Mouse (Mus musculus) thymus, postnatal 4 days (tissue): ENCODE measurements around the gene Prmt8.

ENCODE experiments used
- DNase-seq: peaks from one replicate; pipeline ENCODE4 v3.0.0; 2021

The Prmt8 gene

GRCm38 (mm10) chr6:127735130-127735981 lies 33.9 kb downstream of the Prmt8 start:
- DNase-seq = no peak

DNA sequence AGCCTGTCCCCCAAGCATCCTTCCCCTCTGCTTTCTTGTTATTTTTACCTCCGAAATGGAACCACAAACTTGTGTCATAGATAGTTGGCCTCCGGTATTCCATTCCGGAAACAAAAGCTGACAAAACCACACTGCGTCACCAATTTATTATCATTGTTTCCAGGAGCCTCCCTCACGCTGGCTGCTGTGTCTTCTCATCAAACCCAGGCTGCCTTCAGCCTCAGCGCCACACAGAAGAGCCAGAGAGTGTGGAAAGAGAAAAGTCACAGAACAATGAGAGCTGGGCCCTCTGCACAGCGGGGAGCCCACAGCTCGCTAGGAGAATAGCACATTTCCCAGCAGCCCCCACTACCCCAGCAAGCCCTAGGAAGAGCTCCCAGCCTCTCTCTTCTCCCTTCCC lies 46.1 kb downstream of the Prmt8 start:
- no peak for DNase-seq

DNA sequence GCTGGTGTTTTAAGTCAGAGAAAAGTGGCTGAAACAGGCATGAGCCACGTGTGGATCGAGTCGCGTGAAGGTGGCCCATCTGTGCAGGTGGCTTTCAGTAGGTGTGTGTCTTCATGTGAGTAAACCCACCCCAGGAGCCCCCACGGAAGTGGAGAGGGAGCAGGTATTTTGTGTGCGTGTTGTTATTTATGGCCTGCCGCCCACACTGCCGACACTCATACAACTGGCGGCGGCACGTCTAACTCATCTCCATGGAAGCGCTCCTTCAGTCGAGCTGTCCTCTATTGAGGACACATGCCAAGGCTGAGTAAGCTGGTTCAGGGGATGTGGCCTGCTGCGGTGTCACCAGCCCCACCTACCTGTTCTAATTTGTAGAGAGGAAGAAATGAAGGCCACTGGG lies 49.4 kb downstream of the Prmt8 start:
- no peak for DNase-seq

GRCm38 (mm10) chr6:127717239-127718137 lies 51.8 kb downstream of the Prmt8 start:
- DNase-seq = no peak

DNA sequence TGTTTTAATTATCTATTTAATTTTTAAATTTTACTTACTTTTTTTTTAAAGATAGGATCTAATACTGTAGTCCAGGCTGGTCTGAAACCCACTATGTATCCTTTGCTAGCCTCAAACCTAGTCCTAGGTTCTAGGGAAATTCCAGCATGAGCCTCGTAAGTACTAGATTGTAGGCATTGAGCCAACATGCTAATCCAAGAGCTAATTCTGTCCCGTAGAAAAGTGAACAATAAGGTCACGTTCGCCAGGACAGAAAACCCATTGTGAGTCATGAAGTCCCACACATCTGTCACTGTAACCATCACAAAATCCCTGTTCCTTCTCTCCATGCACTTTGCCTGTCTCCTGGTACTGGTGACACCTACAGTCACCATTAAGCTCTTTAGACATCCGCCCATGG lies 53.8 kb downstream of the Prmt8 start:
- DNase-seq = no peak

DNA sequence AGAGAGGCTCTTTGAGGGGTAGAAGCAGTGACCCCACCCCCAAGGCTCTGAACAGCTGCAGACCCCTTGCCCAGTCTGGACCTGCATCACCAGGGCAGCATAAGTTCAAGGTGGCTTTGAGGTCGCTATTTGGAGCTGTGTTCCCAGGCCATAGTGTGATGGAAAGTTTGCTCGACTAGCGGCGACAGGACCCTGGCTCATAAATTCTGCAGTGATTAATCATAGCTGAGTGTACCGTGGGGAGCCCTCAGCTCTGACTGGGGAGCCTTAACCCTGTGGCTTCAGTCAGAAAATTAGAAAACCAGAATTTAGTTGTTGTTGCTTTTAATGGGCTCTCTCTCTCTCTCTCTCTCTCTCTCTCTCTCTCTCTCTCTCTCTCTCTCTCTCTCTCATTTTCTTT lies 54.4 kb downstream of the Prmt8 start:
- DNase-seq = no peak

DNA sequence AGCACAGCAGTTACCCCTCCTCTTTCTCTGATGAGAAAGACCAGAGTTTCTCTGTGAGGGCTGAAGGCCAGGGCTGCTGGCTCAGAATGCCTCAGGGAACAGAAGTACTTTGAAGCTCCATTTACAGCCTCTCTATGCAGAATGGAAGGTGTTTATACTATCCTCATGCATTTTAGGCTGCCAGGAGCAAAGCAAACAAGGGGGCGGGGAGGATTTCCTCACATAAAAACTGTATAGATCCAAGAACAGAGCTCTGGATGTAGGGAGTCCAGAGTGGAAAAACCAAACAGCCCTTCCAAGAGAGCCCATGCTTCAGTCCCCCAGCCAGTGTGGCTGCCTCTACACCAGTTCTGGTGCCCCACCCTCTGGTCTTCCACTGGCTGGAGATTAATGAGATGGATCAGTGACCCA lies 61.0 kb downstream of the Prmt8 start:
- DNase-seq = no peak

DNA sequence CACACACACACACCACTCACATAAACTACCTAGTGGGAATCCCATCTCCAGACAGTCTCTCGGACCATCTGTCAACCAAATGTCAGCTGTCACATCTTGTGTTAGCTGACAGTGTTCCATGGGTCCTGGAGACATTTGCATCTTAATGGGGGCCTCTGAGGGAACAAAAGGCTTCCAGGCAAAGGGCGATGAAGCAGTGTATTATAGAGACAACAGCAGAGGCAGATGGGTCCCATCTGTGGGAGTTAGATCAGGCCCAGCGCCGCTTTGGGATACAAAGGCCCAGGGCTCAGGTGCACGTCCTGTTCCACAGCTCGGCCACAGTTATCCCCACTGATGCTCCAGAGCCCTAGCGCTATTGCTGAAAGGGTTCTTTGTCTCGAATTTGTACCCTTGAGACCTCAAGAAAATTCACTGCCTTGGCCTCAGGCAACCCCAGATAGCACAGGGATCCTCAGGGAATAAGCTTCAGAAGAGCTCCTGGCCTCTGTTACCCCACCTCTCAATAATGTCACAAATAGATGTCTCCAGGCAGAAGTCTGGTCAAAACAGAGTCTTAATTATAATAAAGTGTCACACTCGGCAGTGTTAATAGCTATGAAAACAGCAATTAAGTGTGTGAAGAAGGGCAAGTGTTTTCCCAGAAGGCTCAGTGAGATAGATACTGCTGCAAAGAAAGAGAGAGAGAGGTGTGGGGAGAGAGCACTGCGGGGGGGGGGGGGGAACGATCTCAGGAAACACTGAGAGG lies 68.1 kb downstream of the Prmt8 start:
- DNase-seq = no peak

DNA sequence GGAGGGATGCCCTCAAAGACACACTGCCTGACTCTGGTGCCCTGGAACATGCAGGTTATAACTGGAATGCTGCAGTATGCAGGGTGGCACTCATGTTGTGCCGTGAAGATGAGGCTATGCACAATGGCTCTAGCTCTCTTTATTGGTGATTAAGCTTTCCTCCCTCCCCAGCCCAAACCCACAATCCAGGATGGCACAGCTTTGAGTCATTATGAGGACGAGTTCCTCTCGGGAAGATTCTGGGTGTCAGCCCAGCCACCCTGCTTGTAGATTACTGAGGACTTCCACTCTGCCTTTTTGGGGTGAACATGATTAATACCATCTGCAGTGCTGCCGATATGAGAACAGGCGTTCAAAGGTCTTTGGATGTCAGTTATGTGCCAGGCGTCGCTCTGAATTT lies 75.6 kb downstream of the Prmt8 start:
- no peak for DNase-seq

- DNase-seq = no peak
Measured at GRCm38 (mm10) chr6:127692298-127692697, 77.0 kb downstream of the Prmt8 start.

DNA sequence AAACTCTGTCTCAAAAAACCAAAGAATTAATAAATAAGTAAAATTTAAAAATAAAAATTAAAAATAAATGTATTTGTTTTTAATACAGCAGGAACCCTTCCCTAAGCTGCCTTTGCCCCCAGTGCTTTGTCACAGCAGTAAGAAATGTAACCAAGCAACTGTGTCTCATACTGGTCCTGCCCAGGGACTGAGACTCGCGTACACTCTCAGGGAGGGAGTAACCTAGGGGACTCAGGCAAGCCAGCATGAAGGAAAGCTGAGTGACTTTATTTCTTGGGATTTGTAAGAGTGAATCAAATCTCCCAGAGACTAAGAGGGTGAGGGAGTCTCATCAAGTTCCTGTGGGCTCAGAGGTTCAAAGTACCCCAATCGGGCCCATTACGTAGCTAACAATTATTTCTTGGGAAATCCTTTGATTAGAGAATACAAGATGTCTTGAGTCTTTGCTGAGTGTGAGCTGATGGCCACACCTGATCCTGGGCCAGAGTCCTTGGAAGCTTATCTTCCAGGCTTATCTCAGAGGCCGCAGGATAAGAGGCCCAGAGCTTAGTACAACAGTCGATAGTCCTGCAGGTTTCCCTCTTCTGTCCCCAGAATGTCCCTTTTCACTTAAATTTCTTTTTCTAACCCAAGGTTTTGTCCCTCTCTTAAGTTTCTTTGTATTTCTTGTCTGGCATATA lies 82.0 kb downstream of the Prmt8 start:
- DNase-seq = no peak

- DNase-seq = no peak
Measured at GRCm38 (mm10) chr6:127684981-127685380, 84.3 kb downstream of the Prmt8 start.

GRCm38 (mm10) chr6:127683561-127683960 lies 85.7 kb downstream of the Prmt8 start:
- DNase-seq = no peak

DNA sequence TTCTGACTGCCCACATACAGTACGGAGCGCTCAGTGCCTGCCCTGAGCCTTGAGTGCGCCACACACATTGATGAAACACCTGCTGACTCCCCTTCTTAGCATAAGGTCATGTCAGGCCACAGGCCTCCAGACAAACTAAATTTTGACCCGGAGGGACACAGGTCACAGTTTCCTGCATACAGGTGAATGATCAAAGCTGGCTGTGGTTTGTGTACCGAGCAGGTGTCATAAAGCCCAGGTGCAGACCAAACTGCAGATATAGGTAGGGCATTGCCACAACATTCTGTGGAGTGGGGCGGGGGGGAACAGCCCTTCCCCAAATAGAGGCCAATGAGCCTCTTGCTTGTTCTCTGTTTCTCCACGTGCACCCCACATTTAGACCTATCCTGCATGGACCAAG lies 88.5 kb downstream of the Prmt8 start:
- no peak for DNase-seq

DNA sequence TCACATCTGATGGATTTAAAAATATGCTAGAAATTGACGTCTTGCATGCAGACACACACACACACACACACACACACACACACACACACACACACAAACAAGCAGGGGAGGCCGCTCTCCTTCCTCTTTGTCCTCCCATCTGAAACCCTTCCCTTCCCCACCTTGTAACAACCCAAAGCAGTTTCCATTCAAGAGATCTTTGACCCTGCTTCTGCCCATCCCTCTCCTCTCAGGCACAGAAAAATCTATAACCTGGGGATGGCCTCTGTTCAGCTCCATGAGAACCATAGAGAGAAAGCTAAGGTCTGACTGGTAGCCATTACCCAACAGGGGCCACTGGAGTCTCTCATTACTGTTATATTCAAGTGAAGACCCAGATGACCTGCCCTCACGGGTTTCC lies 90.3 kb downstream of the Prmt8 start:
- no peak for DNase-seq

GRCm38 (mm10) chr6:127678320-127678719 lies 91.0 kb downstream of the Prmt8 start:
- DNase-seq = no peak

DNA sequence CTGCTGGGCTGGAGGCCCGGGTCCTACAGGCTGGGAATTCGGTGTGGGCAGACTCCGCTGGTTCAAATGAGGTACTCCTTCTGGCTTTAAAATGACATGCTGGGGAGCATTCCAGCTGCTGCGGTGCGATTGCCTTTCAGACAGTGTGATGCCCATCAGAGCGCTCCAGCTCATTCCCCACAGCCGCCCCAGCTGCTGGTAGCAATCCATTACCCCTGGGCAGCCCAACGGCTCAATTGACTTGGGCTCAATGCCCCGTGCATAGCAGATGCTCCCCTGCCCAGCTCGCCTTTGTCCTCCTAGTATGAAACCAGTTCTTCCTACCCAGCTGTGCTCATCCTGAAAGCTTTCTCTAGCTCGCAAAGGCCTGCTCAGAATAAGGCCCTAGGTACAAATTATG lies 92.4 kb downstream of the Prmt8 start:
- no peak for DNase-seq

DNA sequence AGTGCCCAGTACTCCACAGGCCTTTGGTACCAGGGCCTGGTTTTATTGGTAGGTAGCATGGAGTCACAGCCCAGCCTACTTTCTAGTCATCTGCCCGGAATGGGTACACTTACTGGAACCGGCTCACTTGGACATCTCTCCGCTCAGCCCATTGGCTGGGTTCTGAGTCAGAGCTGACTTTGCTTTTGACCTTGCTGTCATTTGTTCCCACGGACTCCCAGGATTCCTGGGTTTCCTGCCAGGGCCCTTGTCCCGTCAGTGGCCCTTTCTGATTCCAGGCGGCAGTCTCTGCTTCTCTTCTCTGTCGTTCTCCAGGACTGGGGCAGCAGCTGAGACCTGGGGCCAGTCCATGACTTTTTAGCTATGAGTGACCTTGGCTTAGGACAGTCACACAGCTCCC lies 97.2 kb downstream of the Prmt8 start:
- DNase-seq = no peak

DNA sequence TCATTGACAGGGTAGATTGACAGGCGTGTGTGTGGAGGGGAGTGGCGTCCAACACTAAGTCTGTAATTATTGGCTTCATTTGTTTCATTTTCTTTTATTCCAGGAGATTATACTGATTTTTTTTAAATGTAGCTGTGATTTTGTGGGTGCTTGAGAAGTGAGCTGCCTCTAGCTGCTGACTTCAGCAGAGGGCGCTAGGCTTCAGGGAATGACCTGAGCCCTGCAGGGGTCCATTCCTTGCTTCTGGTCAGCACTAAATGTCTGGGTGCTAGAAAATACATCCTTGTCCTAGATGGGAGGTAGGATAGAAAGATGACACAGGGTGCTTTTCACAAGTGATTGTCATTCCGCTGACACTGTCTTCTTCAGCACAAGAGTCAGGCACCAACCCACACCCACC lies 99.2 kb downstream of the Prmt8 start:
- DNase-seq = no peak

DNA sequence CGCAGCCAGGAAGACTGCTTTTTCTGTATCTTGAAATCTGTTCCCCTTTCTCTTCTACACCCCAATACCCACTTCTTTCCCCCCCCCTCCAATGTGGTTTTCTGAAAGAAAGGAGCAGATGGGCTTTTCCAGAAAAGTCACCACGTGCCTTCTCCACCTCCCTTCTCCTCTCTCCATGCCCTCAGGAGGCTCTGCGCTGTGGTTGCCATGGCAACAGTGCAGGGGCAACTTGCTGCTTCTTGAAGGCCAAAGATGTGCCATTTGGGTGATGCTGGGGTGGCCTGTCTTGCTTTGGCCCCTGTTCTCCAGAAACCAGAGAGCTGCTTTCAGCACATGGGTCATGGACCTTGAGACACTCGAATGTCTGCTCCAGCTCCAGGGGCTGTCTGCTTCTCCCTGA lies 100.0 kb downstream of the Prmt8 start:
- no peak for DNase-seq

DNA sequence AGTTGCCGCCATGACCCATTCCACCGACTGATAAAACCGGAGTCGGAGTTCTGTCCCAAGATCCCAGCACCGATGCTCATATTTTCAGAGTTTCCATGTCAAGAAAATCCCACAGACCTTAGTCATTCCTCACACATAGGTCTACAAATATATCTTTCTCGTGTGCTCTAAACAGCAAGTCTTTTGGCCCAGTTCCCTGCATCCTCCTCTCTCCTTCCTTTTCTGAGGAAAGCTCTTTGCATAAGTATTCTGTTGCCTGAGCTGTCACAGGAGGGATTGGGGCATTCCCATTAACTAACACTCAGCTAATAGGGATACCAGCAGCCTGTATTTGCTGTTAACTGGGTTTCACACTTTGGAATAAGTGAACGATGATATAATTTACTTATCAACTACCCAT lies 106.0 kb downstream of the Prmt8 start:
- DNase-seq = no peak

DNA sequence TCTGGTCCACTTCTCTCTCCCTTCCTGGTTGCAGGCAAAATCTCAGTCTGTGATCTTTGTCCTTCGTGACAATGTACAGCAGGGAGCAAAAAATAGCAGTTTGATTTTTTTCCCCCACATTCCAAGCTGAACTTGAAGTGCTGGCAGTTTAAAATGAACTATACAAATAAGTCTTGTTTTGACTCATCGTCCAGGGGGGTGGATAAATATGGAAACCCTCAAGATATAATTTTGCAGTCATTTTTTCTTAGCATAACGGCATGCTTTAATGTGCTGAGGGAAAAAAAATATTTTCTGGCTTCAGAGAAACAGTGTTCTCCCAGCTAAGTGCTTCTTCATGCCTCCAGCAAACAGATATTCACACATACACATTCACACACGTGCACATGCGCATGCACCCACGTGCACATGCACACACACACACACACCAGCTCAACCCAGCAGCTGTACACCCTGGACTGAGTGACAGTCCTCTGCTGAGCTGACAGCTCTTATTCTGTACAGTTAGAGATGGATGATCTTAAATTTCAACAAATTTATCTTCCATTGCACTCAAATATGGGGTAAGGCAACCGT lies 107.5 kb downstream of the Prmt8 start:
- DNase-seq = no peak
